Mouse (Mus musculus) neural tube, embryonic 13.5 days (tissue): ENCODE measurements around the gene Ttc28. TPM values are rescaled to one million over a fixed set of nuclear protein-coding genes. Genes with fewer than 3 reads are reported as not detected.

Experiments used
- ATAC-seq: fragments of 200-750 bp; cut with Nextera tagmentation; 2 replicates; pipeline ENCODE4 v1.8.0; 2017; ENCODE audit warnings: low read depth, mild to moderate bottlenecking, moderate TSS enrichment, moderate library complexity
- H3K27ac ChIP-seq: fragments of 300-500 bp; sonication (generic); replicated peaks from 2 replicates; pipeline ENCODE4 v1.5.1; 2015; ENCODE audit warnings: moderate library complexity, mild to moderate bottlenecking, inconsistent platforms
- H3K27me3 ChIP-seq: fragments of 300-500 bp; sonication (generic); 2 replicates; pipeline ENCODE4 v1.6.1; 2015; ENCODE audit warnings: mild to moderate bottlenecking, inconsistent platforms
- H3K36me3 ChIP-seq: fragments of 300-500 bp; sonication (generic); 2 replicates; pipeline ENCODE4 v1.6.1; 2015; ENCODE audit warnings: mild to moderate bottlenecking, inconsistent platforms
- H3K4me1 ChIP-seq: fragments of 300-500 bp; sonication (generic); replicated peaks from 2 replicates; pipeline ENCODE4 v1.6.1; 2015; ENCODE audit warnings: inconsistent platforms
- H3K4me2 ChIP-seq: fragments of 300-500 bp; sonication (generic); 2 replicates; pipeline ENCODE4 v1.6.1; 2015; ENCODE audit warnings: inconsistent platforms, mild to moderate bottlenecking, moderate library complexity
- H3K4me3 ChIP-seq: fragments of 300-500 bp; sonication (generic); 2 replicates; pipeline ENCODE4 v1.5.1; 2015; ENCODE audit warnings: mild to moderate bottlenecking, inconsistent platforms
- H3K9ac ChIP-seq: fragments of 300-500 bp; sonication (generic); 2 replicates; pipeline ENCODE4 v1.6.1; 2015; ENCODE audit warnings: moderate library complexity, mild to moderate bottlenecking, inconsistent platforms
- H3K9me3 ChIP-seq: fragments of 300-500 bp; sonication (generic); 2 replicates; pipeline ENCODE4 v1.6.1; 2016; ENCODE audit warnings: inconsistent platforms
- WGBS: fragments of 180-500 bp; shearing (Covaris S2); methylation state at CpG from one replicate; pipeline ENCODE4 v1.1.7; 2015; 5-methylcytosine and 5-hydroxymethylcytosine counted together
- microRNA counts: library from miRNA; unstranded; fragments of <30 nt; microRNA quantifications from one replicate; lab custom pipeline; 2016
- microRNA-seq: library from miRNA; unstranded; fragments of <30 nt; microRNA quantifications from one replicate; pipeline ENCODE4, GENCODE M21; 2016
- polyA plus RNA-seq: library from polyadenylated mRNA; unstranded; fragments of >200 nt; fragmentation: Nextera tagmentation; extraction: Ambion mirVana; gene quantifications from 2 replicates; pipeline ENCODE4 v1.2.1, GENCODE M21; 2015

Ttc28 gene
- polyA plus RNA-seq, 1 experiment from 2014 or later = 18.7 TPM

DNA sequence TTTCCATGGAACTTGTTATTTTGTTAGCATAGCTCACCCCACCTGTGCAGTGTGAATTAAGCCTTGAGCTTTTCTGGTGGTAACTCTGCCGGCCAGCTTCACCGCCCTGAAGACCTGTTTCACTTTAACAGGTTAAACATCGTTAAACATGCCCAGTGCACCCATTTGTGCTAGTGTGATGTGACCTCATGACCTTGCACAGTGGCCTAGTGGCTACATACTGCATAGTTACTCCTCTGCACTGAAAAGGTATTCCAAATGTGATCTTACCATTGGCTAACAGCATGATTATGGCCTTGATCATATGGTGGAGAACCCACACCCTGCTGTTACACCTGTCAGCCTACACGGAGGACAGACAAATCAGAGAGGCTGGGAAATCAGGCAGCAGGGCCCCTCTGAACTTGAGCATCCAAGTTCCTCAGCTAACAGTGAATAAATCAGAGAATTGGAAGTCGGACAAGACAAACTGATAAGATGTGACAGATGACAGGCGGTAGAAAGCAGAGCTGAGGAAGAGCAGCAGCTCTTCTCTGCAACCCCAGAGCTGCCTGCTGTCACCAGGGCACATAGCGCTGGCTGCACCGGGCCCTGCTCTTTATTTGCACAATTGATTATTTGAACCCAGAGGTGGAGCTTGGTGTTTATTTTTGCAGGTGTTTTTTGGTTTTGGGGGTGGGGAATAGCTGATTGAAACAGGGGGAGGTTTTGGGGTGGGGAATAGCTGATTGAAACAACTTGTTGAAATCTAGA is 456.5 kb downstream of the Ttc28 start:
- no peaks in the 10 kb centered on the region for H3K27me3 ChIP-seq
- peaks cover 63% of the 10 kb centered on the region for H3K36me3 ChIP-seq
- no peak overlapping the region for H3K27ac ChIP-seq
- no peak for ATAC-seq
- H3K4me3 ChIP-seq = no peak overlapping the region
- 94% methylated on average over 8 of the region's 8 CpGs for WGBS
- H3K9ac ChIP-seq = no peak overlapping the region
- H3K4me1 ChIP-seq = peaks cover 15% of the 10 kb centered on the region
- no peak overlapping the region for H3K4me2 ChIP-seq
- H3K9me3 ChIP-seq = no peaks in the 10 kb centered on the region

MicroRNAs encoded within 50 kb of the gene (microRNA counts, 519-probe panel; counts per million panel counts)
- microRNA mmu-miR-701 (lab: Ali Mortazavi, UCI) = 1,632 counts per million, percentile 8 among the panel's probes with 10 or more counts

Small RNAs within 50 kb of the gene (microRNA-seq; reads per million reads assigned to microRNA genes)
- 88.9 reads per million, percentile 53 among the genes with 10 or more reads in this experiment for gene Mir701

Other genes starting within 250 kb of the Ttc28 start
- 38.4 and 47.3 TPM in 2 replicates for gene Noc4l, start 226.4 kb upstream of the Ttc28 start, polyA plus RNA-seq
- gene Ddx51, start 226.4 kb upstream of the Ttc28 start, polyA plus RNA-seq = 16.7 and 22.0 TPM in 2 replicates
- 48.4 and 53.0 TPM in 2 replicates for gene Ep400, start 109.1 kb upstream of the Ttc28 start, polyA plus RNA-seq
- 19.4 and 21.0 TPM in 2 replicates for gene Pus1, start 99.1 kb upstream of the Ttc28 start, polyA plus RNA-seq
- 30.3 and 33.1 TPM in 2 replicates for gene Ulk1, start 69.7 kb upstream of the Ttc28 start, polyA plus RNA-seq
- 11.0 and 16.5 TPM in 2 replicates for gene Hscb, start 40.0 kb upstream of the Ttc28 start, polyA plus RNA-seq
- gene Chek2, start 39.8 kb upstream of the Ttc28 start, polyA plus RNA-seq = 5.4 and 7.2 TPM in 2 replicates